Mouse (Mus musculus) liver, postnatal 0 days (tissue): ENCODE measurements around the gene Krtap5-1.

ENCODE experiments used
- CTCF ChIP-seq: sonication (generic); IDR thresholded peaks from 2 replicates; pipeline ENCODE4 v1.5.1; 2016; ENCODE audit warnings: antibody characterized with exemption, low read depth
- EP300 ChIP-seq: IDR thresholded peaks from 2 replicates; pipeline ENCODE4 v1.6.1; 2016; ENCODE audit warnings: antibody characterized with exemption, low read depth, mild to moderate bottlenecking

DNA sequence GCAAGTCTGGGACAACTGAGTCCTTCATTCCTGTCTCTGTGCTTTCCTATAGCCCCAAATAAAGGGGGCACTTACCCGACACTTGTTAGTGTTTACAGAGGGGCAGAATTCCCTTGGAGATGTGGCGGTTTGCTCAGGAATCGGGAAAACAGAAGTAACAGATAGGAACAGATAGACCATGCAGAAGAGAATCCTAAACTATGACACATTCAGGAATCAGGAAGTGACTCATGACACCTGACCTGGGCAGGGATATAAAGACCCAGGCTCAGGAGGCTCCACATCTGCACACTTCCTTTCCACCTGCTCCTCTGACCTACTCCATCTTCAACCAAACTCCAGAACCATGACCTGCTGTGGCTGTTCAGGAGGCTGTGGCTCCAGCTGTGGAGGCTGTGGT is 6.3 kb upstream of the Krtap5-1 start, which contains the start of gene Krtap5-4:
- TF ChIP-seq CTCF: no peak
- TF ChIP-seq EP300: no peak
